Mouse (Mus musculus) neural tube, embryonic 14.5 days (tissue): Measurements from ENCODE around the gene Atad5. TPM values are rescaled to one million over a fixed set of nuclear protein-coding genes. Genes with fewer than 3 reads are reported as not detected.
A peak's percentile ranks its signal among the peaks of the same experiment; 100 is the strongest.
"Not testable (repeated sequence)": the region's sequence is repeated elsewhere in the genome, so short reads cannot be mapped to it uniquely, and the experiment has no call there.

Experiments
- ATAC-seq: fragments of 200-750 bp; cut with Nextera tagmentation; 2 replicates; pipeline ENCODE4 v1.8.0; 2017; ENCODE audit warnings: low read depth, mild to moderate bottlenecking, moderate TSS enrichment, moderate library complexity
- H3K27ac ChIP-seq: fragments of 300-500 bp; sonication (generic); 2 replicates; pipeline ENCODE4 v1.5.1; 2014; ENCODE audit warnings: low read depth, mild to moderate bottlenecking, control low read depth, low read length, moderate library complexity, mixed read lengths
- H3K27me3 ChIP-seq: fragments of 300-500 bp; sonication (generic); 2 replicates; pipeline ENCODE4 v1.6.1; 2014; ENCODE audit warnings: low read length; ENCODE audit not compliant: control insufficient read depth, insufficient read depth
- H3K36me3 ChIP-seq: fragments of 300-500 bp; sonication (generic); 2 replicates; pipeline ENCODE4 v1.6.1; 2014; ENCODE audit warnings: low read length, mixed read lengths; ENCODE audit not compliant: control insufficient read depth, insufficient read depth
- H3K4me1 ChIP-seq: fragments of 300-500 bp; sonication (generic); 2 replicates; pipeline ENCODE4 v1.6.1; 2014; ENCODE audit warnings: low read length; ENCODE audit not compliant: control insufficient read depth, insufficient read depth
- H3K4me2 ChIP-seq: fragments of 300-500 bp; sonication (generic); 2 replicates; pipeline ENCODE4 v1.6.1; 2014; ENCODE audit warnings: mild to moderate bottlenecking, low read depth, low read length, control low read depth
- H3K4me3 ChIP-seq: fragments of 300-500 bp; sonication (generic); 2 replicates; pipeline ENCODE4 v1.5.1; 2014; ENCODE audit warnings: low read depth, low read length, control low read depth, mixed read lengths
- H3K9ac ChIP-seq: fragments of 300-500 bp; sonication (generic); replicated peaks from 2 replicates; pipeline ENCODE4 v1.6.1; 2014; ENCODE audit warnings: low read depth, mild to moderate bottlenecking, control low read depth, low read length, mixed read lengths
- H3K9me3 ChIP-seq: fragments of 300-500 bp; sonication (generic); 2 replicates; pipeline ENCODE4 v1.6.1; 2016; ENCODE audit warnings: low read length; ENCODE audit not compliant: control insufficient read depth
- WGBS: fragments of 180-500 bp; shearing (Covaris S2); extraction: QIAGEN DNeasy Blood & Tissue Kit; methylation state at CpG from one replicate; pipeline ENCODE4 v1.1.7; 2014; 5-methylcytosine and 5-hydroxymethylcytosine counted together
- polyA plus RNA-seq: library from polyadenylated mRNA; unstranded; fragments of >200 nt; fragmentation: Nextera tagmentation; extraction: Ambion mirVana; gene quantifications from 2 replicates; pipeline ENCODE4 v1.2.1, GENCODE M21; 2014

Atad5 gene
- polyA plus RNA-seq, 1 experiment from 2014 or later, result 5.7 TPM

DNA sequence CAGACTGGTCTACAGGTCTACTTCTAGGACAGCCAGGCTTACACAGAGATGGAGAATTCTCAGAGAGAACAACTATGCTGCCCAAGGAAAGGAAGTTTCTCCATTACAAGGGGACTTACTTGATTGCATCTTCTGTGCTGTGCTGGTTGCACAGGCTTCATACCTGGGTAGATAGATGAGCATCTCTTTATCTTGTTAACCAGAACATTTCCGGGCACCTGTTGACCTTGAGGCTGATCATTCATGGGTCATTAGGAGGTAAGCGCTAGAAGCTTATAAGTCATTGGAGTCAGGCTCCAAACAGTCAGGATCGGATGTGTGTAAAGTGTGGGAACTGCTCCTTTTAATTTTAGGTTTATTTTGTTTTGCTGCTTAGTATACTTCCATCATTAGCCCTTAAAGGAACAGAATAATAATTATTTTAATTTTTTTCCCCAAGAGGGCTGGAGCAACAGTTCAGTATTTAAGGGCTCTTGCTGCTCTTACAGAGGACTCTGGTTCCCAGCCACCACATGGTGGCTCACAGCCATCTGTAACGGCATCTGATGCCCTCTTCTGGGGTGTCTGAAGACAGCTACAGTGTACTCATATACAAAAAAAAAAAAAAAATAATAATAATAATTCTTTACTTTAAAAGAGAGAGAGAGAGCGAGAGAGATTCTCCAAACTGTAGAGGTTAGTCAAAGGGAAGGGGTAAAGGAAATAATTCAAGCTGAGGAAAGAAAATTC is 92.0 kb downstream of the Atad5 start:
- Histone ChIP-seq H3K27ac (no peak overlapping the region), H3K9me3 (no peaks in the 10 kb centered on the region), H3K4me2 (no peak overlapping the region), H3K4me3 (no peak overlapping the region), H3K27me3 (no peaks in the 10 kb centered on the region), H3K9ac (no peak overlapping the region), H3K4me1 (no peaks in the 10 kb centered on the region), H3K36me3 (no peaks in the 10 kb centered on the region)
- WGBS, result 71% methylated on average over 5 of the region's 5 CpGs
- no peak for ATAC-seq

DNA sequence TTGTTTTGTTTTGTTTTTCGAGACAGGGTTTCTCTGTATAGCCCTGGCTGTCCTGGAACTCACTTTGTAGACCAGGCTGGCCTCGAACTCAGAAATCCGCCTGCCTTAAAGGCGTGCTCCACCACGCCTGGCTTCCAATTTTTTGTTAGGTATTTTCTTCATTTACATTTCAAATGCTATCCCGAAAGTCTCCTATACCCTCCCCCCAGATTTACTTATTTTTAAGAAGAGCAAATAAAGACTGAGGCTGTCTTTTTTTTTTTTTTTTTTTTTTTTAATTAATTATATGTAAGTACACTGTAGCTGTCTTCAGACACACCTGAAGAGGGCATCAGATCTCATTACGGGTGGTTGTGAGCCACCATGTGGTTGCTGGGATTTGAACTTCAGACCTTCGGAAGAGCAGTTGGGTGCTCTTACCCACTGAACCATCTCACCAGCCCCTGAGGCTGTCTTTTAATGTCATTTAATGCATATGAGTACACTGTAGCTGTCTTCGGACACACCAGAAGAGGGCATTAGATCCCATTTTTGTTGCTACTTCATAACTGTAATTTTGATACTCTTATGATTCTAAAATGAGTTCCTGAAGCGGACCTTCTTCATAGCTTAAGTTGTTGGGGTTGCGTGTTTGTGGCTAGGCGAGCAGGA is 94.0 kb downstream of the Atad5 start:
- H3K4me1 ChIP-seq, H3K9me3 ChIP-seq, H3K36me3 ChIP-seq, H3K27ac ChIP-seq, H3K27me3 ChIP-seq, ATAC-seq: not testable (repeated sequence)
- 41% methylated on average over 12 of the region's 12 CpGs for WGBS
- Histone ChIP-seq H3K4me2 (peak overlapping the region; percentile 56), H3K4me3 (peak overlapping the region; percentile 40), H3K9ac (peak overlapping the region; percentile 47; the same call in 1 of the 2 replicates)

DNA sequence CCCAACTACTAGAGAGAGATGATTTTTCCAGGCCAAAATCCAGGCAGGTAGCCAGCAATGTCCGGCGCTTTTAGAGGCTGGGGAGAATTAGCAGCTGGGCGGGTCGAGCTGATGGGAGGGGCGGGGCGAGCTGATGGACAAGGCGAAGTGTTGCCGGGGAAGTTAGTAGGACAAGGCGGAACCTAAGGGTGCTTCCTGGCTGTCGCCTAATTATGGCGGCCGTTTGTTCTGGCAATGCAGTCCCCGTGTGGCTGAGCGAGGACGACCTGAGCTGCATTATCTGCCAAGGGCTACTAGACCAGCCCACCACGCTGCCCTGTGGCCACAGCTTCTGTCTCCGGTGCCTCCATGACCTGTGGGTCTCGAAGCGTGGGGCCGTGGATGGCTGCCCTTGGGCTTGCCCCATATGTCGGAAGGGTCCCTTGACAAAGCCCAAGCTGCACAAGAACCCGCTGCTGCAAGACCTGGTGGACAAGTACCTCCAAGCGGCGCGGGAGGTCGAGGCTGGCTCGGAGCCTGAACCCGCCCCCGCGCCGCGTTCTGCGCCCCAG is 94.6 kb downstream of the Atad5 start, which contains the start of gene Rnf135:
TSS of gene Rnf135 (plus strand) at position 147 of the 551 bp plus-strand sequence.
- H3K27ac ChIP-seq, result no peak within 1 kb of the TSS
- WGBS, result 3% methylated on average over 33 of the region's 33 CpGs
- H3K9me3 ChIP-seq, result no peaks in the 10 kb centered on the region
- H3K4me1 ChIP-seq, result no peaks in the 10 kb centered on the region
- peak; percentile 75 for ATAC-seq
- no peaks in the 10 kb centered on the region for H3K36me3 ChIP-seq
- peak within 1 kb of the TSS; percentile 40 for H3K4me3 ChIP-seq
- no peaks in the 10 kb centered on the region for H3K27me3 ChIP-seq
- H3K4me2 ChIP-seq, result peak within 1 kb of the TSS; percentile 56
- H3K9ac ChIP-seq, result peak within 1 kb of the TSS; percentile 47

DNA sequence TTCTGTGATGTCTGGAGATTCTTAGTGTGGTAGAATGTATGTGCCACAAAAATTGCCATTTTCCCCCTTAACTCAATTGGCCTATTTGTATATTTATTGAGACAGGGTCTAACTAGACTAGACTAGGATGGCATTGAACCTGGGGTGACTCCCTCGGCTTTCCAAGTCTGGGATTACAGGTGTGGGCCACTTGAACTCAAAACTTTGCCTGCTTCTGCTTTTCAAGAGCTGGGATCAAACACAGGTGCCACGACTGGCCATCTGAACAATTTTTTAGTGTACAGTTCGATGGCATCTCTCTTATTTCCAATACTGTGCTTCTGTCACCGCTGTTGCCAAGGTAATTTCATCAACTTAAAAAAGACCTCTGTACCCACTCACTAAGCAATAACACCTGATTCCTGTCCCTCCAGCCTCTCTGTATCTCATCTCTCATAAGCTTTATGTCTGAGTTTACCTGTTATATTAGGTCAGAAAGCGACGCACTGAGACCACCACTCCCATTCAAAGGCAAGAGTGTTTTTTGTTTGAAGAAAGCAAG is 95.4 kb downstream of the Atad5 start:
- Histone ChIP-seq H3K36me3 (no peaks in the 10 kb centered on the region), H3K9me3 (no peaks in the 10 kb centered on the region), H3K27me3 (no peaks in the 10 kb centered on the region), H3K4me2 (peak overlapping the region; percentile 56), H3K9ac (no peak overlapping the region), H3K4me3 (no peak overlapping the region; the same call in 1 of the 2 replicates), H3K4me1 (no peaks in the 10 kb centered on the region), H3K27ac (no peak overlapping the region)
- 94% methylated on average over 6 of the region's 6 CpGs for WGBS
- no peak for ATAC-seq

Other genes starting within 250 kb of the Atad5 start
- 42.8 and 55.6 TPM in 2 replicates for gene Utp6, start 127.0 kb upstream of the Atad5 start, polyA plus RNA-seq
- gene Suz12, start 96.3 kb upstream of the Atad5 start, polyA plus RNA-seq, result 18.9 and 19.0 TPM in 2 replicates
- gene Crlf3, start 8.4 kb upstream of the Atad5 start, polyA plus RNA-seq, result 8.0 and 14.5 TPM in 2 replicates
- 22.3 and 22.9 TPM in 2 replicates for gene Tefm, start 52.8 kb downstream of the Atad5 start, polyA plus RNA-seq
- gene Adap2, start 64.7 kb downstream of the Atad5 start, polyA plus RNA-seq, result 2.5 and 3.3 TPM in 2 replicates
- gene Rnf135, start 94.5 kb downstream of the Atad5 start, polyA plus RNA-seq, result 2.0 and 3.2 TPM in 2 replicates
- gene Rhot1, start 119.6 kb downstream of the Atad5 start, polyA plus RNA-seq, result 87.7 and 92.2 TPM in 2 replicates
- gene Rhbdl3, start 211.5 kb downstream of the Atad5 start, polyA plus RNA-seq, result 3.8 and 6.5 TPM in 2 replicates